Mouse (Mus musculus): ENCODE data around the gene Gm28305.

DNA sequence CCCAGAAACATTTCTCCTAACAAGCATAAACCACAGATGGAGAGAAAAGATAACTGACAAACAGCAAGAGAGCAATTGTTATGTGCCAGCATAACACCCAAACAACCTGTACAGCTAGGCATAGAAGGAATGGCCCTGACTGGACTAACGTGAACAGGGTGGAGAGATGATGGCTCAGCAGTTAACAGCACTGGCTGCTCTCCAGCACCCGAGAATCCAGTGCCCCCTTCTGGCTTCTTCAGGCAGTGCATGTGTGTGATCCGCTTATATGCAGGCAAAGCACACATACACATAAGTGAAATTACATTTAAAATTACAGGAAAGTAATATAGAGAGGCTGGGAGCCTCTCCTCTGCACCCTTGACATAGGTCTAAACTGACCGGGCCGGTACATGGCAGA is 38.9 kb downstream of the Gm28305 start:
- TF ChIP-seq MAFK (IDR thresholded peaks at IDR 0.05; ENCODE audit: insufficient replicate concordance, low read length) (peak; percentile 81), USF2 (conservative IDR thresholded peaks at IDR 0.05; ENCODE audit: low read depth, low read length) (no peak), CTCF (conservative IDR thresholded peaks at IDR 0.05 in 1 of 2, IDR thresholded peaks at IDR 0.05 in 1 of 2; ENCODE audit: low read depth in 2 of 2, low read length in 2 of 2) (peak; percentile 67 to 79), EP300 (IDR thresholded peaks at IDR 0.05; ENCODE audit: low read length) (no peak), POLR2A (IDR thresholded peaks at IDR 0.05; ENCODE audit: low read depth, low read length) (no peak), PAX5 (IDR thresholded peaks at IDR 0.05; ENCODE audit: low read length) (no peak), KAT2A (IDR thresholded peaks at IDR 0.05; ENCODE audit: insufficient replicate concordance, low read length) (no peak), SMC3 (IDR thresholded peaks at IDR 0.05; ENCODE audit: low read depth, low read length) (peak; percentile 63)
